Mouse (Mus musculus) CH12.LX (cell line): ENCODE measurements around the gene Csnk2a2.

ENCODE experiments used
- BHLHE40 ChIP-seq: IDR thresholded peaks from 2 replicates; pipeline ENCODE4 v1.6.1; 2011; ENCODE audit warnings: mild to moderate bottlenecking, low read depth, low read length, improper control_type of control experiment
- CTCF ChIP-seq, 2 experiments: IDR thresholded peaks in 1 of 2; conservative IDR thresholded peaks in 1 of 2; 2 replicates each; pipeline ENCODE4 v1.5.1; 2011 to 2012; ENCODE audit warnings: low read depth in 2 of 2, low read length in 2 of 2, improper control_type of control experiment in 1 of 2, inconsistent platforms in 1 of 2, mild to moderate bottlenecking in 1 of 2, moderate library complexity in 1 of 2
- EP300 ChIP-seq: IDR thresholded peaks from 2 replicates; pipeline ENCODE4 v1.6.1; 2011; ENCODE audit warnings: low read length, improper control_type of control experiment
- ETS1 ChIP-seq: conservative IDR thresholded peaks from 2 replicates; pipeline ENCODE4 v1.6.1; 2012; ENCODE audit warnings: low read depth, mild to moderate bottlenecking, inconsistent platforms, low read length, improper control_type of control experiment, moderate library complexity
- HCFC1 ChIP-seq: IDR thresholded peaks from 2 replicates; pipeline ENCODE4 v1.6.1; 2012; ENCODE audit warnings: low read depth, mild to moderate bottlenecking, inconsistent platforms, low read length, improper control_type of control experiment
- MEF2A ChIP-seq: IDR thresholded peaks from 2 replicates; pipeline ENCODE4 v1.6.1; 2014; ENCODE audit warnings: low read depth, mild to moderate bottlenecking, inconsistent platforms, low read length, improper control_type of control experiment, borderline replicate concordance
- MYC ChIP-seq: IDR thresholded peaks from 2 replicates; pipeline ENCODE4 v1.6.1; 2011; ENCODE audit warnings: low read depth, mild to moderate bottlenecking, improper control_type of control experiment, low read length
- POLR2A ChIP-seq: IDR thresholded peaks from 2 replicates; pipeline ENCODE4 v1.6.1; 2011; ENCODE audit warnings: low read depth, mild to moderate bottlenecking, improper control_type of control experiment, low read length
- SIN3A ChIP-seq: IDR thresholded peaks from 2 replicates; pipeline ENCODE4 v1.6.1; 2012; ENCODE audit warnings: low read length, improper control_type of control experiment, inconsistent platforms
- TBP ChIP-seq: conservative IDR thresholded peaks from 2 replicates; pipeline ENCODE4 v1.6.1; 2011; ENCODE audit warnings: low read depth, low read length, improper control_type of control experiment
- TCF12 ChIP-seq: IDR thresholded peaks from 2 replicates; pipeline ENCODE4 v1.6.1; 2014; ENCODE audit warnings: low read depth, mild to moderate bottlenecking, inconsistent platforms, low read length, improper control_type of control experiment
- USF1 ChIP-seq: IDR thresholded peaks from 2 replicates; pipeline ENCODE4 v1.6.1; 2014; ENCODE audit warnings: low read depth, mild to moderate bottlenecking, inconsistent platforms, low read length, improper control_type of control experiment
- ZMIZ1 ChIP-seq: IDR thresholded peaks from 2 replicates; pipeline ENCODE4 v1.6.1; 2012; ENCODE audit warnings: low read depth, mild to moderate bottlenecking, inconsistent platforms, low read length, improper control_type of control experiment
- ZNF384 ChIP-seq: IDR thresholded peaks from 2 replicates; pipeline ENCODE4 v1.6.1; 2012; ENCODE audit warnings: low read depth, low read length, improper control_type of control experiment, inconsistent platforms

DNA sequence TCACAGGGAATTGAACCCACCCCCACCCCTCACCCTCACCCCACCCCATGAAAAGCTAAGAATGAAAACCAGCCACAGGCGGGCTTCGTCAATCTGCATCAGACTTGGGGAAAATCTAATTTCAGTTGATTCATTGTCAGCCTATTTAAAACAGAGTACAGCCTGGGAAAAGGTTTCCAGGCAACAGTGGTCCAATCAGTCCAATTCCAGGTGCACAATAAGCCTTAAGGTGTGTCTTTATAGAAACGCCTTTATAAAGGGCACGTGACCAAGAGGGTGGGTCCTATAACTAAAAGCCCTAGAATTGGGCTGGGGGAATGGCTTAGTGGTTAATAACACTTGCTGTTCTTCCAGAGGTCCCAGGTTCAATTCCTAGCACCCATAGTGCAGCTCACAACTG is 42.4 kb upstream of the Csnk2a2 start:
- TF ChIP-seq SIN3A (no peak), BHLHE40 (no peak), HCFC1 (no peak), TBP (no peak), CTCF (conservative IDR thresholded peaks at IDR 0.05 in 1 of 2, IDR thresholded peaks at IDR 0.05 in 1 of 2; ENCODE audit: low read depth in 2 of 2, low read length in 2 of 2) (no peak), ETS1 (no peak), MYC (no peak), USF1 (no peak), POLR2A (no peak), EP300 (no peak), ZMIZ1 (no peak), ZNF384 (no peak), TCF12 (no peak), MEF2A (no peak)
